Mouse (Mus musculus) embryonic facial prominence, embryonic 11.5 days (tissue): ENCODE results near the gene Dctn1. TPM values are rescaled to one million over a fixed set of nuclear protein-coding genes. Genes with fewer than 3 reads are reported as not detected.

Experiments used
- ATAC-seq: fragments of 200-750 bp; cut with Nextera tagmentation; replicated peaks from 2 replicates; pipeline ENCODE4 v1.8.0; 2017; ENCODE audit warnings: low read depth; ENCODE audit not compliant: insufficient number of reproducible peaks, low FRiP score, low TSS enrichment
- DNase-seq: peaks from one replicate; pipeline ENCODE4 v3.0.0-alpha.2; 2015; ENCODE audit warnings: low spot score
- H3K27ac ChIP-seq: fragments of 300-500 bp; sonication (generic); replicated peaks from 2 replicates; pipeline ENCODE4 v1.5.1; 2014; ENCODE audit warnings: mild to moderate bottlenecking, low read depth, low read length, control low read depth
- H3K27me3 ChIP-seq: fragments of 300-500 bp; sonication (generic); 2 replicates; pipeline ENCODE4 v1.6.1; 2014; ENCODE audit warnings: mild to moderate bottlenecking, low read length, moderate library complexity, mixed read lengths; ENCODE audit not compliant: control insufficient read depth, insufficient read depth
- H3K36me3 ChIP-seq: fragments of 300-500 bp; sonication (generic); replicated peaks from 2 replicates; pipeline ENCODE4 v1.6.1; 2014; ENCODE audit warnings: low read depth, mild to moderate bottlenecking, low read length, moderate library complexity, mixed read lengths; ENCODE audit not compliant: control insufficient read depth, insufficient read depth
- H3K4me1 ChIP-seq: fragments of 300-500 bp; sonication (generic); 2 replicates; pipeline ENCODE4 v1.6.1; 2014; ENCODE audit warnings: low read length, mixed read lengths; ENCODE audit not compliant: control insufficient read depth, insufficient read depth
- H3K4me2 ChIP-seq: fragments of 300-500 bp; sonication (generic); 2 replicates; pipeline ENCODE4 v1.6.1; 2014; ENCODE audit warnings: low read depth, mild to moderate bottlenecking, control low read depth, low read length, moderate library complexity
- H3K4me3 ChIP-seq: fragments of 300-500 bp; sonication (generic); 2 replicates; pipeline ENCODE4 v1.5.1; 2014; ENCODE audit warnings: low read depth, low read length, control low read depth
- H3K9ac ChIP-seq: fragments of 300-500 bp; sonication (generic); replicated peaks from 2 replicates; pipeline ENCODE4 v1.6.1; 2014; ENCODE audit warnings: mild to moderate bottlenecking, control low read depth, low read length
- H3K9me3 ChIP-seq: fragments of 300-500 bp; sonication (generic); replicated peaks from 2 replicates; pipeline ENCODE4 v1.6.1; 2016; ENCODE audit warnings: mild to moderate bottlenecking, low read length, inconsistent platforms, mixed read lengths; ENCODE audit not compliant: control insufficient read depth
- WGBS: fragments of 180-500 bp; shearing (Covaris S2); extraction: QIAGEN DNeasy Blood & Tissue Kit; methylation state at CpG from one replicate; pipeline ENCODE4 v1.1.7; 2014; 5-methylcytosine and 5-hydroxymethylcytosine counted together
- polyA plus RNA-seq: library from polyadenylated mRNA; unstranded; fragments of >200 nt; fragmentation: Nextera tagmentation; extraction: Ambion mirVana; gene quantifications from 2 replicates; pipeline ENCODE4 v1.2.1, GENCODE M21; 2014

Gene Dctn1
- polyA plus RNA-seq, result 67.0 and 73.5 TPM in 2 replicates

- Histone ChIP-seq H3K9me3 (no peaks in the 10 kb centered on the region), H3K27ac (0 out of 2 replicates have a peak within 1 kb of the TSS, but pooled peaks have one; percentile 38)
- peak; percentile 71 for ATAC-seq
These were observed at the start of gene Dctn1 for GRCm38 (mm10) chr6:83165607-83166242. Gene Dctn1 (plus strand): TSS chr6:83165920.

GRCm38 (mm10) chr6:83116373-83117164 is 49.2 kb upstream of the Dctn1 start:
- no peak for ATAC-seq
- H3K4me1 ChIP-seq, result peaks cover 5% of the 10 kb centered on the region

More at GRCm38 (mm10) chr6:83165607-83166242, at the start of gene Dctn1:
- Histone ChIP-seq H3K27me3 (peaks cover 16% of the 10 kb centered on the region), H3K9ac (peak within 1 kb of the TSS; percentile 87), H3K4me1 (no peaks in the 10 kb centered on the region), H3K36me3 (no peaks in the 10 kb centered on the region), H3K4me3 (peak within 1 kb of the TSS; percentile 85), H3K4me2 (peak within 1 kb of the TSS; percentile 72)
- peak; percentile 96 for DNase-seq
- 0% methylated on average over 53 of the region's 58 CpGs for WGBS

DNA sequence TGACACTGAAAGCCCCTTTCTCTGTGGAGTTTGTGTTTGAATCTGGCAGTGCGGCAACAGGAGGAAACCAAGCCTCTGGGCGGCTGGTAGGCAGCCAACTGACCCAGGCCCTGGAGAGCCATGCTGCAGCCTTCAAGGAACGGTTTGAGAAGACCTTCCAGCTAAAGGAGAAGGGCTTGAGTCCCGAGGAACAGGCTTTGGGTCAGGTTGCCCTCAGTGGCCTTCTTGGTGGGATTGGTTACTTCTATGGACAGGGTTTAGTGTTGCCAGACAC is 48.6 kb upstream of the Dctn1 start:
- DNase-seq (no peak), ATAC-seq (no peak)
- no peak overlapping the region for H3K4me2 ChIP-seq
- no peaks in the 10 kb centered on the region; the same call in 1 of the 2 replicates for H3K36me3 ChIP-seq
- H3K27ac ChIP-seq, result no peak overlapping the region
- H3K9me3 ChIP-seq, result no peaks in the 10 kb centered on the region
- no peak overlapping the region for H3K9ac ChIP-seq
- H3K4me1 ChIP-seq, result peaks cover 5% of the 10 kb centered on the region
- no peaks in the 10 kb centered on the region for H3K27me3 ChIP-seq
- H3K4me3 ChIP-seq, result no peak overlapping the region
- WGBS, result 85% methylated on average over 4 of the region's 4 CpGs

More at GRCm38 (mm10) chr6:83116373-83117164, 49.2 kb upstream of the Dctn1 start:
- H3K4me3 ChIP-seq, result peak overlapping the region; percentile 75
- DNase-seq, result no peak
- H3K27me3 ChIP-seq, result no peaks in the 10 kb centered on the region
- H3K9me3 ChIP-seq, result no peaks in the 10 kb centered on the region
- H3K36me3 ChIP-seq, result no peaks in the 10 kb centered on the region; the same call in 1 of the 2 replicates
- 77% methylated on average over 11 of the region's 11 CpGs for WGBS
- no peak overlapping the region for H3K27ac ChIP-seq
- peak overlapping the region; percentile 78 for H3K4me2 ChIP-seq
- H3K9ac ChIP-seq, result peak overlapping the region; percentile 85

DNA sequence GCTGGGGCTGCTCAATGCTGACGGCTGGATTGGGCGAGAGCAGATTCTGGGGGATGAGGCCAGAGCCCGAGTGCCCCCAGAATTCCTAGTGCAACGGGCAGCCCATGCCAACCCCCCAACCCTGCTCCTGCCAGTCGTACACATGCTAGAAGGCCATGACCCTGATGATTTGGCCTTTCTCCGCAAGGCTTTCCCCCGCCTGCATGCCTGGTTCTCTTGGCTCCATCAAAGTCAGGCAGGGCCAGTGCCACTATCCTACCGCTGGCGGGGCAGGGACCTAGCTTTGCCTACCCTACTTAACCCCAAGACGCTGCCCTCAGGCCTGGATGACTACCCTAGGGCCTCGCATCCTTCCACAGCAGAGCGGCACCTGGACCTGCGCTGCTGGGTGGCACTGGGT is 48.1 kb upstream of the Dctn1 start:
- 88% methylated on average over 13 of the region's 13 CpGs for WGBS
- Histone ChIP-seq H3K4me1 (peaks cover 5% of the 10 kb centered on the region), H3K4me3 (no peak overlapping the region), H3K27ac (no peak overlapping the region), H3K36me3 (no peaks in the 10 kb centered on the region; the same call in 1 of the 2 replicates), H3K4me2 (no peak overlapping the region), H3K27me3 (no peaks in the 10 kb centered on the region), H3K9me3 (no peaks in the 10 kb centered on the region), H3K9ac (no peak overlapping the region)
- DNase-seq, result no peak
- no peak for ATAC-seq

DNA sequence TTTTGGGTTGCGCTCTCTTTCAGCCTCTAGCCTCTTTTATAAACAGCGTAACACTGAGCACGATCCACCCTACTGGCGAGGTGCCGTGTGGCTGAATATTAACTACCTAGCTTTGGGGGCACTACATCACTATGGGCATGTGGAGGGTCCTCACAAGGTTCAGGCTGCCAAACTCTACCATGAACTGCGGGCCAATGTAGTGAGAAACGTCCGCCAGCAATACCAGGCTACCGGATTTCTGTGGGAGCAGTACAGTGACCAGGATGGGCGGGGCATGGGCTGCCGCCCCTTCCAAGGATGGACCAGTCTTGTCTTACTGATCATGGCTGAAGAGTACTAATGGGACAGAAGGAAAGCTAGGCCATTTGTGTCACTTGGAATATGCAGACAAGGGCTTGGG is 47.4 kb upstream of the Dctn1 start:
- H3K4me3 ChIP-seq, result no peak overlapping the region
- WGBS, result 84% methylated on average over 11 of the region's 11 CpGs
- no peaks in the 10 kb centered on the region for H3K27me3 ChIP-seq
- no peaks in the 10 kb centered on the region; the same call in 1 of the 2 replicates for H3K36me3 ChIP-seq
- DNase-seq (no peak), ATAC-seq (no peak)
- H3K4me2 ChIP-seq, result no peak overlapping the region
- H3K9ac ChIP-seq, result no peak overlapping the region
- no peak overlapping the region for H3K27ac ChIP-seq
- no peaks in the 10 kb centered on the region for H3K9me3 ChIP-seq
- peaks cover 8% of the 10 kb centered on the region for H3K4me1 ChIP-seq

- peak overlapping the region; percentile 55 for H3K4me2 ChIP-seq
- H3K4me1 ChIP-seq, result peaks cover 8% of the 10 kb centered on the region
- no peak overlapping the region for H3K27ac ChIP-seq
- H3K9me3 ChIP-seq, result no peaks in the 10 kb centered on the region
- no peak overlapping the region for H3K9ac ChIP-seq
- H3K4me3 ChIP-seq, result no peak overlapping the region; the same call in 1 of the 2 replicates
- no peak for DNase-seq
- no peak for ATAC-seq
- H3K36me3 ChIP-seq, result no peaks in the 10 kb centered on the region; the same call in 1 of the 2 replicates
- 86% methylated on average over 14 of the region's 14 CpGs for WGBS
- H3K27me3 ChIP-seq, result no peaks in the 10 kb centered on the region
These were observed 46.6 kb upstream of the Dctn1 start for GRCm38 (mm10) chr6:83118825-83119733.

DNA sequence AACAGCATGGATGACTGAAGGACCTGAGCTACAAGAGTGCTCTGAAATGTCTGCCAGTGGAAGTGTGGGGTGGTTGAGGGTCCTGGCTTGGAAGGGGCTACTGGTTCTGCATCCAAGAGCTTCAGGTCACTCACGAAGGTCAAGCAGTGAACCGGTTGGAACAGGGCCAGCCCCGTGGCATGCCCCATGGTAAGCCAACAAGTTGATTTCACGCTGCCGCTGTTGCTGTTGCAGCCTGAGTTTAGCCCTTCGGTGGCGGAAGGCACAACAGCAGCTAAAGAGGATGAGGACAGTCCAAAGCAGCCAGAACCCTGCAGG is 46.0 kb upstream of the Dctn1 start:
- Histone ChIP-seq H3K4me1 (peaks cover 8% of the 10 kb centered on the region), H3K4me2 (peak overlapping the region; percentile 55), H3K9ac (peak overlapping the region; percentile 73; the same call in 1 of the 2 replicates), H3K9me3 (no peaks in the 10 kb centered on the region), H3K4me3 (no peak overlapping the region; the same call in 1 of the 2 replicates), H3K36me3 (no peaks in the 10 kb centered on the region; the same call in 1 of the 2 replicates), H3K27me3 (no peaks in the 10 kb centered on the region), H3K27ac (no peak overlapping the region)
- DNase-seq, result no peak
- WGBS, result 74% methylated on average over 7 of the region's 7 CpGs
- no peak for ATAC-seq
